Mouse (Mus musculus): ENCODE measurements around the gene Afmid. TPM values are rescaled to one million over a fixed set of nuclear protein-coding genes. Genes with fewer than 3 reads are reported as not detected.

Afmid gene
- total and polyA plus RNA-seq, 2 experiments from 2014 or later, result 3.6 to 8.8 TPM

GRCm38 (mm10) chr11:117848985-117849671 lies 23.4 kb downstream of the Afmid start, which contains the start of gene Birc5:
TSS of gene Birc5 (plus strand) at chr11:117849251.
- Histone ChIP-seq H3K9me3 (ENCODE audit: low read length) (no peaks in the 10 kb centered on the region), H3K9ac (peak within 1 kb of the TSS; percentile 95), H3K4me2 (ENCODE audit: low read depth) (peak within 1 kb of the TSS; percentile 87), H3K27ac (ENCODE audit: low read depth, low read length) (peak within 1 kb of the TSS; percentile 99), H3K4me3 (ENCODE audit: low read depth, low read length) (peak within 1 kb of the TSS; percentile 62), H3K4me1 (ENCODE audit: insufficient read depth) (peaks cover 6% of the 10 kb centered on the region; the same call in 1 of the 2 replicates), H3K36me3 (ENCODE audit: insufficient read depth) (no peaks in the 10 kb centered on the region), H3K27me3 (ENCODE audit: insufficient read depth, low read length) (no peaks in the 10 kb centered on the region)
- under 1% methylated on average over 50 of the region's 51 CpGs for WGBS
- no peak for TF ChIP-seq CTCF (IDR thresholded peaks at IDR 0.05; ENCODE audit: low read depth)
- peak; percentile 99 for DNase-seq
- peak; percentile 96 for ATAC-seq

- no peak overlapping the region for H3K4me2 ChIP-seq (ENCODE audit: low read depth)
- DNase-seq (no peak), ATAC-seq (no peak)
- H3K27me3 ChIP-seq (ENCODE audit: insufficient read depth, low read length), result no peaks in the 10 kb centered on the region
- no peak overlapping the region for H3K4me3 ChIP-seq (ENCODE audit: low read depth, low read length)
- no peaks in the 10 kb centered on the region for H3K36me3 ChIP-seq (ENCODE audit: insufficient read depth)
- TF ChIP-seq CTCF (IDR thresholded peaks at IDR 0.05; ENCODE audit: low read depth), result no peak
- H3K9ac ChIP-seq, result no peak overlapping the region
- no peak overlapping the region for H3K27ac ChIP-seq (ENCODE audit: low read depth, low read length)
- no peaks in the 10 kb centered on the region for H3K9me3 ChIP-seq (ENCODE audit: low read length)
- H3K4me1 ChIP-seq (ENCODE audit: insufficient read depth), result peaks cover 6% of the 10 kb centered on the region; the same call in 1 of the 2 replicates
- 99% methylated on average over 3 of the region's 3 CpGs for WGBS
Observed at GRCm38 (mm10) chr11:117852875-117853274, 27.2 kb downstream of the Afmid start.

- H3K4me3 ChIP-seq (ENCODE audit: low read depth, low read length), result no peak overlapping the region
- H3K4me1 ChIP-seq (ENCODE audit: insufficient read depth), result no peaks in the 10 kb centered on the region
- H3K4me2 ChIP-seq (ENCODE audit: low read depth), result no peak overlapping the region
- DNase-seq, result no peak
- no peak overlapping the region for H3K27ac ChIP-seq (ENCODE audit: low read depth, low read length)
- no peaks in the 10 kb centered on the region for H3K27me3 ChIP-seq (ENCODE audit: insufficient read depth, low read length)
- no peak for ATAC-seq
- no peaks in the 10 kb centered on the region for H3K36me3 ChIP-seq (ENCODE audit: insufficient read depth)
- WGBS, result 91% methylated on average over 9 of the region's 9 CpGs
- TF ChIP-seq CTCF (IDR thresholded peaks at IDR 0.05; ENCODE audit: low read depth), result no peak
- no peaks in the 10 kb centered on the region for H3K9me3 ChIP-seq (ENCODE audit: low read length)
- no peak overlapping the region for H3K9ac ChIP-seq
Observed at GRCm38 (mm10) chr11:117854241-117854640, 28.5 kb downstream of the Afmid start.

- no peaks in the 10 kb centered on the region; the same call in 1 of the 2 replicates for H3K27me3 ChIP-seq (ENCODE audit: insufficient read depth, low read length)
- ATAC-seq (no peak), DNase-seq (no peak)
- no peak overlapping the region for H3K27ac ChIP-seq (ENCODE audit: low read depth, low read length)
- no peak overlapping the region for H3K9ac ChIP-seq
- no peak overlapping the region for H3K4me3 ChIP-seq (ENCODE audit: low read depth, low read length)
- H3K4me1 ChIP-seq (ENCODE audit: insufficient read depth), result no peaks in the 10 kb centered on the region
- 94% methylated on average over 5 of the region's 5 CpGs for WGBS
- H3K4me2 ChIP-seq (ENCODE audit: low read depth), result no peak overlapping the region
- no peak for TF ChIP-seq CTCF (IDR thresholded peaks at IDR 0.05; ENCODE audit: low read depth)
- no peaks in the 10 kb centered on the region for H3K9me3 ChIP-seq (ENCODE audit: low read length)
- no peaks in the 10 kb centered on the region for H3K36me3 ChIP-seq (ENCODE audit: insufficient read depth)
Observed at GRCm38 (mm10) chr11:117855360-117855759, 29.6 kb downstream of the Afmid start.

DNA sequence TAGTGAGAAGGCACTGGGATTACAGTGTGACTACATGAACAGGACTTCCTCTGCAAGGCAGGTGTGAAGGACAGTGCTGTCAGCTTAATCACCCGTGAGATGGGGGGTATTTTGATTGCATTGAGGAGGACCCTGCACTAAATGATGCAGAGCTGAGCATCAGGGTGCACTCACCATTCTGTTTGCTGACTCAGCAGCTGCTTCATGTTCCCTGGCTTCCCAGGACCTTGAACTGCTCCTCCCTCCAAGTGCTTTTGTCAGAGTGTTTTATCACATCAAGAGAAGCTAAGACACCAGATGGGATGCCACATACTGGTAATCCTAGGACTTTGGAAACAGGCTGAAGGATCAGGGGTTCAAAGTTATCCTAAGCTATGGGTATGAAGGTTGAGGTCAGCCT lies 30.3 kb downstream of the Afmid start:
- 74% methylated on average over 1 of the region's 1 CpGs for WGBS
- Histone ChIP-seq H3K9me3 (ENCODE audit: low read length) (no peaks in the 10 kb centered on the region), H3K4me1 (ENCODE audit: insufficient read depth) (no peaks in the 10 kb centered on the region), H3K4me2 (ENCODE audit: low read depth) (no peak overlapping the region), H3K36me3 (ENCODE audit: insufficient read depth) (no peaks in the 10 kb centered on the region), H3K9ac (no peak overlapping the region), H3K27me3 (ENCODE audit: insufficient read depth, low read length) (no peaks in the 10 kb centered on the region; the same call in 1 of the 2 replicates), H3K27ac (ENCODE audit: low read depth, low read length) (no peak overlapping the region), H3K4me3 (ENCODE audit: low read depth, low read length) (no peak overlapping the region)
- ATAC-seq (no peak), DNase-seq (no peak)
- TF ChIP-seq CTCF (IDR thresholded peaks at IDR 0.05; ENCODE audit: low read depth), result no peak

DNA sequence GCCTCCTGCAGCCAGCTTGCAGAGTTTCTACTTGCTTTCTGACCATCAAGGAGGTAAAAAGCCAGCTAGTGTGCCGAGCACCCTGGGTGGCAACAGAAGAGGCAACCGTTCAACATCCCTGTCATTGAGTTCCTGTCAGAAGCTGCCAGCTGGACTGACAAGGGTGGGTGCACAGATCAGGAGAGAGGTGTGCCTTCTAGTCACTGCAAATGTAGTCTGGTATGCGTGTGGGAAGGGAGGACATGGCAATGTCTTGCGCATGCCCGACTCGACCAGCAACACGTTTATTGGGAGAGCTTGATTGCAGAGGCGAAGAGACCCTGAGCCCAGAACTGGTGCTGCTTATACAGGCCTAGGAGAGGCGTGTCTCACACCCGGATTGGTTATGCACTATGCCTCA lies 31.7 kb downstream of the Afmid start:
- H3K9ac ChIP-seq, result no peak overlapping the region
- H3K36me3 ChIP-seq (ENCODE audit: insufficient read depth), result no peaks in the 10 kb centered on the region
- no peak for ATAC-seq
- H3K4me3 ChIP-seq (ENCODE audit: low read depth, low read length), result no peak overlapping the region
- no peak for DNase-seq
- no peak for TF ChIP-seq CTCF (IDR thresholded peaks at IDR 0.05; ENCODE audit: low read depth)
- no peak overlapping the region for H3K4me2 ChIP-seq (ENCODE audit: low read depth)
- no peaks in the 10 kb centered on the region for H3K9me3 ChIP-seq (ENCODE audit: low read length)
- WGBS, result 91% methylated on average over 10 of the region's 10 CpGs
- H3K4me1 ChIP-seq (ENCODE audit: insufficient read depth), result no peaks in the 10 kb centered on the region
- H3K27me3 ChIP-seq (ENCODE audit: insufficient read depth, low read length), result no peaks in the 10 kb centered on the region; the same call in 1 of the 2 replicates
- no peak overlapping the region for H3K27ac ChIP-seq (ENCODE audit: low read depth, low read length)

DNA sequence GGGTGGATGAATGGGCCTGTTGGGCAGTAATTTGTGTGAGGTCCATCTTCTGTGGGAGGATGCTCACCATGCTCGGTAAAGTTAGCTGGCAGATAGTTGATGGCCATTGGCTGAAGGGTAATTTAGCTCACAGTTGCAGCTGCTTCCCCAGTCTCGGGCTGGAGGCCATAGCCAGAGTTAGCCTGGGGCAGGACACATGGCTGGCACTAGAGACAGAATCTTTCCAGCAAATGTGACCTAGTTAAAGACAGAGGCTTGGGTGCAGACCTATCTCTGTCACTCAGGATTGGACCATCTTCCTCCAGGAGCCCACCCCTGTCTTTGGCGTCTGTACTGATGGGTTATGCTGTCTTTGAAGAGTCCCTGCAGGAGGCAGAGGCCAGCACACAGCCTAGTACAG lies 32.7 kb downstream of the Afmid start:
- WGBS, result 58% methylated on average over 3 of the region's 3 CpGs
- H3K4me3 ChIP-seq (ENCODE audit: low read depth, low read length), result no peak overlapping the region
- H3K27ac ChIP-seq (ENCODE audit: low read depth, low read length), result no peak overlapping the region
- no peaks in the 10 kb centered on the region for H3K36me3 ChIP-seq (ENCODE audit: insufficient read depth)
- H3K27me3 ChIP-seq (ENCODE audit: insufficient read depth, low read length), result no peaks in the 10 kb centered on the region; the same call in 1 of the 2 replicates
- no peak for TF ChIP-seq CTCF (IDR thresholded peaks at IDR 0.05; ENCODE audit: low read depth)
- no peak overlapping the region for H3K9ac ChIP-seq
- no peaks in the 10 kb centered on the region for H3K9me3 ChIP-seq (ENCODE audit: low read length)
- DNase-seq, result no peak
- H3K4me1 ChIP-seq (ENCODE audit: insufficient read depth), result no peaks in the 10 kb centered on the region
- ATAC-seq, result no peak
- H3K4me2 ChIP-seq (ENCODE audit: low read depth), result no peak overlapping the region
